Mouse (Mus musculus) testis, adult 2 months (tissue): ENCODE data around the gene Fgfrl1. TPM values are rescaled to one million over a fixed set of nuclear protein-coding genes. Genes with fewer than 3 reads are reported as not detected.

ENCODE experiments used
- H3K27ac ChIP-seq: fragments of 200-500 bp; 2 replicates; pipeline ENCODE4 v1.5.1; 2012; ENCODE audit warnings: low read depth, low read length; ENCODE audit not compliant: control insufficient read depth, insufficient read depth
- H3K27me3 ChIP-seq: fragments of 200-500 bp; 2 replicates; pipeline ENCODE4 v1.6.1; 2012; ENCODE audit warnings: mild to moderate bottlenecking, low read length, moderate library complexity; ENCODE audit not compliant: control insufficient read depth, insufficient read depth
- H3K36me3 ChIP-seq: fragments of 200-500 bp; 2 replicates; pipeline ENCODE4 v1.6.1; 2012; ENCODE audit warnings: mild to moderate bottlenecking, low read length; ENCODE audit not compliant: control insufficient read depth, insufficient read depth
- H3K4me1 ChIP-seq: fragments of 200-500 bp; 2 replicates; pipeline ENCODE4 v1.6.1; 2012; ENCODE audit warnings: low read length; ENCODE audit not compliant: control insufficient read depth, insufficient read depth
- H3K4me3 ChIP-seq: fragments of 200-500 bp; 2 replicates; pipeline ENCODE4 v1.5.1; 2012; ENCODE audit warnings: low read depth, mild to moderate bottlenecking, low read length, moderate library complexity, mixed read lengths; ENCODE audit not compliant: control insufficient read depth
- CTCF ChIP-seq: fragments of 200-500 bp; IDR thresholded peaks from 2 replicates; pipeline ENCODE4 v1.5.1; 2012; ENCODE audit warnings: low read depth, mild to moderate bottlenecking, inconsistent platforms, low read length, moderate library complexity; ENCODE audit not compliant: control insufficient read depth, insufficient read depth, insufficient replicate concordance
- POLR2A ChIP-seq: fragments of 200-500 bp; IDR thresholded peaks from 2 replicates; pipeline ENCODE4 v1.6.1; 2012; ENCODE audit warnings: low read depth, mild to moderate bottlenecking, inconsistent platforms, low read length, moderate library complexity; ENCODE audit not compliant: control insufficient read depth
- polyA plus RNA-seq: library from polyadenylated mRNA; depleted of rRNA; stranded (reverse); fragments of >200 nt; gene quantifications from 2 replicates; pipeline ENCODE4 v1.2.3, GENCODE M21; 2012; rRNA removed

Gene Fgfrl1
- polyA plus RNA-seq: 28.9 and 34.7 TPM in 2 replicates

DNA sequence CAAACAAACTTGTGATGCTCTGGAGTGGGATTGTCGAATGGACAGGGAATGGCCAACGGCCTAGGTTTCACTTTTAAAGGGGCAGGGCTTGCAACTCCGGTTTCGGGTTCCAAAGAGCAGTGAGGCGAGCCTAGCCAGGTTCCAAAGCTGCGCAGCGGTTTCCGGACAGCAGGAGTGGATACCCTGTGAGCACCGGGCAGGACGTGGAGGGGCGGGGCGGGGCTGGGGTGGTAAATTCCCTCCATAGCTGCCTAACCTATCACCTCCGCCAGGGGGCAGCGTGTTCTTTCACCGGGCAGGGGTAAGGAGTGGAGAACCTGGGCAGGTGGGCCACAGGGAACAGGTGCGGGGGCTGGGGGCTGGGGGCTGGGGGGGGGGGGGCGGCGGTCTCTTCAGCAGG is at the start of gene Fgfrl1:
Gene Fgfrl1 (plus strand): TSS at position 112 of the 400 bp plus-strand sequence.
- Histone ChIP-seq H3K36me3 (no peaks in the 10 kb centered on the region), H3K4me3 (peak within 1 kb of the TSS; percentile 54), H3K27me3 (no peaks in the 10 kb centered on the region), H3K27ac (no peak within 1 kb of the TSS), H3K4me1 (peaks cover 26% of the 10 kb centered on the region)
- TF ChIP-seq POLR2A: no peak
- TF ChIP-seq CTCF: peak; percentile 46; the same call in 1 of the 2 replicates

GRCm38 (mm10) chr5:108643674-108644073 is 48.5 kb upstream of the Fgfrl1 start:
- Histone ChIP-seq H3K4me1 (no peaks in the 10 kb centered on the region), H3K4me3 (no peak overlapping the region), H3K27ac (no peak overlapping the region), H3K36me3 (peaks cover 1% of the 10 kb centered on the region; the same call in 1 of the 2 replicates), H3K27me3 (no peaks in the 10 kb centered on the region)
- no peak for TF ChIP-seq CTCF
- TF ChIP-seq POLR2A: no peak

DNA sequence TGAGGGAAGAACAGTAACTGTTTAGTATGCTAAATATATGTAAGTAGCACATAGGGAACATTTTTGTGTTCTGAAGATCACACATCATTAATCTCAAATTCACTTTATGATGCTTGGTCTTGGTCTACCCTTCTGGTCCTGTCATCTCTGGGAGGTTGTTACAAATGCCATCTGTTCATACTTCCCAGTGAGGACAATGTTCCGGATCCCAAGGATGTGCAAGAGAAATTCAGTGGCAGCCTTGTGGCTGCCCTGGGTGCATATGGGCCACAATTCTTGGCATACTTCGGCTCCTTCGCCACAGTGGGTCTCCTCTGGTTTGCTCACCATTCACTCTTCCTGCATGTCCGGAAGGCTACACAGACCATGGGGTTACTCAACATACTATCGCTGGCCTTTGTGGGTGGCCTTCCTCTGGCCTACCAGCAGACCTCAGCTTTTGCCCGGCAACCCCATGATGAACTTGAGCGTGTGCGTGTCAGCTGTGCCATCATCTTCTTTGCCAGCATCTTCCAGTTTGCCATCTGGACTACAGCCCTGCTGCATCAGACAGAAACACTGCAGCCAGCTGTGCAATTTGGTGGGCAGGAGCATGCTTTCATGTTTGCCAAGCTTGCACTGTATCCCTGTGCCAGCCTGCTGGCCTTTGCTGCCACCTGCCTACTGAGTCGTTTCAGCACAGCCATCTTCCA is 46.4 kb upstream of the Fgfrl1 start:
- Histone ChIP-seq H3K4me3 (no peak overlapping the region), H3K27me3 (no peaks in the 10 kb centered on the region), H3K36me3 (peaks cover 1% of the 10 kb centered on the region; the same call in 1 of the 2 replicates), H3K27ac (no peak overlapping the region), H3K4me1 (no peaks in the 10 kb centered on the region)
- no peak for TF ChIP-seq CTCF
- no peak for TF ChIP-seq POLR2A

GRCm38 (mm10) chr5:108646343-108646660 is 45.9 kb upstream of the Fgfrl1 start:
- Histone ChIP-seq H3K27ac (no peak overlapping the region), H3K4me3 (no peak overlapping the region), H3K36me3 (peaks cover 1% of the 10 kb centered on the region; the same call in 1 of the 2 replicates), H3K27me3 (no peaks in the 10 kb centered on the region), H3K4me1 (no peaks in the 10 kb centered on the region)
- TF ChIP-seq POLR2A: no peak
- no peak for TF ChIP-seq CTCF

DNA sequence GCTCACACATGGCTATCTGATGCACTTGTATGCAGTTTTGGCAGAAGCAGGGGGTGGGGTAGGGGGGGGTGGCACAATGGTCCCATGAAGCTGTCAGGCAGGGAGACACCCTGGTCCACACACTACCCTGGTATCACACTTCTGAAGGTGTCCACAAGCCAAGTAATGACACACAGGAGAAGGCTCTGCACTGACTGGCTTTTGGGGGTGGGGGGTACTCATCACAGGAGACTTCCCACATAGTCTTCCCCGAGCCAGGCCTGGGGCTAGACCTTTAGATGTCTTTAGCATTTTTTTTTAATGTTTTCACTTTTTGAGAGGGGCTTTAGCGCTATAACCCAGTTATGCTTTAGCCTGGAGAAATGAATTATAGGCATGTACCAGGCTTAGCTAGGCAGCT is 44.9 kb upstream of the Fgfrl1 start:
- H3K4me1 ChIP-seq: no peaks in the 10 kb centered on the region
- no peak overlapping the region for H3K27ac ChIP-seq
- no peak overlapping the region for H3K4me3 ChIP-seq
- H3K27me3 ChIP-seq: no peaks in the 10 kb centered on the region
- peaks cover 1% of the 10 kb centered on the region; the same call in 1 of the 2 replicates for H3K36me3 ChIP-seq
- TF ChIP-seq POLR2A (no peak), CTCF (no peak)

GRCm38 (mm10) chr5:108647820-108648465 is 44.2 kb upstream of the Fgfrl1 start:
- Histone ChIP-seq H3K27me3 (no peaks in the 10 kb centered on the region), H3K4me3 (no peak overlapping the region), H3K4me1 (no peaks in the 10 kb centered on the region), H3K36me3 (no peaks in the 10 kb centered on the region; the same call in 1 of the 2 replicates), H3K27ac (no peak overlapping the region)
- no peak for TF ChIP-seq POLR2A
- TF ChIP-seq CTCF: no peak

DNA sequence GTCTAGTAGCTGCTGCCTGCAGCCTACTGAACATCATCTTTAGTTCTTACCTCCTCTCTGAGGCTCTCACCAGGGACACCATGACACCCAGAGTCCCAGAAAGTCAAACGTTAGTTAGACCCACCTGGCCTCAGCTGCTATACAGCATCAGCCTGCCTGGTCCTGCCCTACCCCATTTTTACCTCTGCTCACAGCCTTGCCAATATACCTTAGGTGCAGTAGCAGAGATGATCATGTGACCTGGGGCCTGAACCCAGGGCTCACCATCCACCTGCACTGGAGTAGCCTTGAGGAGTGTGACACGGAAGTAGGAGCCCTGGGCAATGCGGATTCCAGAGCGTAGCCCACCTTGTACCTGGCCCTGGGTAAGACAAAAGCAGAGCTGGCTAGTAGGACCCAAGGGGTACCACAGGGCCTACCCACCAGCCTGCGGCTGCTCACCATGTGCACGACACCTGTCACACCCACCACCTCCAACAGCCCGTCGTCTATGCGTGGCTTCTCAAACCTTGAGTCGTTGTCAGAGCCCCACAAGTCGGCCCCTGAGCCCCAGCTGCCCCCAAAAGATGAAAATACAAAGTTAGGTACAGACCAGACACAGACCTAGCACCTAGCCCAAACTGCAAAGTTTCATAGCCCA is 43.1 kb upstream of the Fgfrl1 start:
- Histone ChIP-seq H3K27ac (no peak overlapping the region), H3K36me3 (no peaks in the 10 kb centered on the region; the same call in 1 of the 2 replicates), H3K4me1 (no peaks in the 10 kb centered on the region), H3K27me3 (no peaks in the 10 kb centered on the region), H3K4me3 (no peak overlapping the region)
- TF ChIP-seq POLR2A (no peak), CTCF (no peak)
